Mouse (Mus musculus) lung, embryonic 16.5 days (tissue): ENCODE measurements around the gene Selenoo. TPM values are rescaled to one million over a fixed set of nuclear protein-coding genes. Genes with fewer than 3 reads are reported as not detected.
A peak's percentile ranks its signal among the peaks of the same experiment; 100 is the strongest.

Source experiments
- ATAC-seq: fragments of 200-750 bp; cut with Nextera tagmentation; 2 replicates; pipeline ENCODE4 v1.8.0; 2017; ENCODE audit warnings: low read depth, mild to moderate bottlenecking, moderate library complexity
- H3K27ac ChIP-seq: fragments of 300-500 bp; sonication (generic); 2 replicates; pipeline ENCODE4 v1.5.1; 2014; ENCODE audit warnings: mild to moderate bottlenecking, control low read depth, low read length
- H3K27me3 ChIP-seq: fragments of 300-500 bp; sonication (generic); 2 replicates; pipeline ENCODE4 v1.6.1; 2014; ENCODE audit warnings: low read depth, low read length, mixed read lengths; ENCODE audit not compliant: control insufficient read depth, insufficient read depth
- H3K36me3 ChIP-seq: fragments of 300-500 bp; sonication (generic); 2 replicates; pipeline ENCODE4 v1.6.1; 2014; ENCODE audit warnings: low read length; ENCODE audit not compliant: control insufficient read depth, insufficient read depth
- H3K4me1 ChIP-seq: fragments of 300-500 bp; sonication (generic); replicated peaks from 2 replicates; pipeline ENCODE4 v1.6.1; 2014; ENCODE audit warnings: low read length, mixed read lengths; ENCODE audit not compliant: control insufficient read depth, insufficient read depth
- H3K4me2 ChIP-seq: fragments of 300-500 bp; sonication (generic); 2 replicates; pipeline ENCODE4 v1.6.1; 2014; ENCODE audit warnings: low read depth, low read length, control low read depth
- H3K4me3 ChIP-seq: fragments of 300-500 bp; sonication (generic); 2 replicates; pipeline ENCODE4 v1.5.1; 2014; ENCODE audit warnings: mild to moderate bottlenecking, low read length, control low read depth
- H3K9ac ChIP-seq: fragments of 300-500 bp; sonication (generic); 2 replicates; pipeline ENCODE4 v1.6.1; 2014; ENCODE audit warnings: low read length, control low read depth
- H3K9me3 ChIP-seq: fragments of 300-500 bp; sonication (generic); 2 replicates; pipeline ENCODE4 v1.6.1; 2016; ENCODE audit warnings: low read length; ENCODE audit not compliant: control insufficient read depth
- WGBS: fragments of 180-500 bp; shearing (Covaris S2); extraction: QIAGEN DNeasy Blood & Tissue Kit; methylation state at CpG from one replicate; pipeline ENCODE4 v1.1.7; 2014; 5-methylcytosine and 5-hydroxymethylcytosine counted together
- polyA plus RNA-seq: library from polyadenylated mRNA; unstranded; fragments of >200 nt; fragmentation: Nextera tagmentation; extraction: Ambion mirVana; gene quantifications from 2 replicates; pipeline ENCODE4 v1.2.1, GENCODE M21; 2015

The Selenoo gene
- polyA plus RNA-seq, 1 experiment from 2014 or later = 16.4 TPM

GRCm38 (mm10) chr15:89061761-89062517 is 26.9 kb upstream of the Selenoo start:
- ATAC-seq = no peak
- H3K27ac ChIP-seq = no peak overlapping the region
- no peaks in the 10 kb centered on the region for H3K9me3 ChIP-seq
- H3K27me3 ChIP-seq = peaks cover 46% of the 10 kb centered on the region
- H3K9ac ChIP-seq = no peak overlapping the region
- H3K36me3 ChIP-seq = no peaks in the 10 kb centered on the region
- H3K4me2 ChIP-seq = no peak overlapping the region
- H3K4me3 ChIP-seq = no peak overlapping the region
- WGBS = 87% methylated on average over 6 of the region's 6 CpGs
- no peaks in the 10 kb centered on the region; the same call in 1 of the 2 replicates for H3K4me1 ChIP-seq

GRCm38 (mm10) chr15:89062518-89062910 is 26.4 kb upstream of the Selenoo start:
- WGBS = 82% methylated on average over 5 of the region's 5 CpGs
- H3K27me3 ChIP-seq = peaks cover 48% of the 10 kb centered on the region
- no peaks in the 10 kb centered on the region; the same call in 1 of the 2 replicates for H3K4me1 ChIP-seq

GRCm38 (mm10) chr15:89063001-89063400 is 25.9 kb upstream of the Selenoo start:
- WGBS = 54% methylated on average over 7 of the region's 7 CpGs
- H3K9ac ChIP-seq = no peak overlapping the region
- peaks cover 49% of the 10 kb centered on the region for H3K27me3 ChIP-seq
- no peaks in the 10 kb centered on the region; the same call in 1 of the 2 replicates for H3K4me1 ChIP-seq
- no peak for ATAC-seq
- no peaks in the 10 kb centered on the region for H3K9me3 ChIP-seq
- H3K27ac ChIP-seq = no peak overlapping the region
- H3K36me3 ChIP-seq = no peaks in the 10 kb centered on the region
- H3K4me2 ChIP-seq = no peak overlapping the region
- no peak overlapping the region for H3K4me3 ChIP-seq

More at GRCm38 (mm10) chr15:89062518-89062910, 26.4 kb upstream of the Selenoo start:
- no peak for ATAC-seq
- Histone ChIP-seq H3K4me2 (no peak overlapping the region), H3K9ac (no peak overlapping the region), H3K4me3 (no peak overlapping the region), H3K36me3 (no peaks in the 10 kb centered on the region), H3K9me3 (no peaks in the 10 kb centered on the region), H3K27ac (no peak overlapping the region)

GRCm38 (mm10) chr15:89063536-89063935 is 25.3 kb upstream of the Selenoo start:
- Histone ChIP-seq H3K27me3 (peaks cover 49% of the 10 kb centered on the region), H3K36me3 (no peaks in the 10 kb centered on the region), H3K9me3 (no peaks in the 10 kb centered on the region), H3K27ac (no peak overlapping the region), H3K4me3 (no peak overlapping the region), H3K4me2 (no peak overlapping the region), H3K4me1 (no peaks in the 10 kb centered on the region; the same call in 1 of the 2 replicates), H3K9ac (no peak overlapping the region)
- WGBS = 65% methylated on average over 6 of the region's 6 CpGs
- ATAC-seq = no peak

GRCm38 (mm10) chr15:89064891-89065290 is 24.0 kb upstream of the Selenoo start:
- H3K4me1 ChIP-seq = no peaks in the 10 kb centered on the region
- peaks cover 47% of the 10 kb centered on the region for H3K27me3 ChIP-seq
- no peak overlapping the region for H3K27ac ChIP-seq
- WGBS = 91% methylated on average over 5 of the region's 5 CpGs
- H3K9me3 ChIP-seq = no peaks in the 10 kb centered on the region
- no peaks in the 10 kb centered on the region for H3K36me3 ChIP-seq
- ATAC-seq = no peak
- no peak overlapping the region for H3K4me3 ChIP-seq
- H3K9ac ChIP-seq = no peak overlapping the region
- no peak overlapping the region for H3K4me2 ChIP-seq

- no peak overlapping the region for H3K9ac ChIP-seq
- H3K4me2 ChIP-seq = peak overlapping the region; percentile 45
- H3K27me3 ChIP-seq = peaks cover 29% of the 10 kb centered on the region
- H3K27ac ChIP-seq = no peak overlapping the region
- no peaks in the 10 kb centered on the region for H3K4me1 ChIP-seq
- 19% methylated on average over 35 of the region's 35 CpGs for WGBS
- no peaks in the 10 kb centered on the region for H3K36me3 ChIP-seq
- H3K4me3 ChIP-seq = peak overlapping the region; percentile 16
- no peak for ATAC-seq
- H3K9me3 ChIP-seq = no peaks in the 10 kb centered on the region
These were observed 21.3 kb upstream of the Selenoo start for GRCm38 (mm10) chr15:89067609-89068008.

GRCm38 (mm10) chr15:89068226-89068625 is 20.7 kb upstream of the Selenoo start:
- Histone ChIP-seq H3K4me2 (peak overlapping the region; percentile 45), H3K4me3 (peak overlapping the region; percentile 16), H3K9me3 (no peaks in the 10 kb centered on the region), H3K27ac (no peak overlapping the region), H3K4me1 (no peaks in the 10 kb centered on the region), H3K9ac (no peak overlapping the region), H3K27me3 (peaks cover 29% of the 10 kb centered on the region), H3K36me3 (no peaks in the 10 kb centered on the region)
- no peak for ATAC-seq
- WGBS = 17% methylated on average over 26 of the region's 26 CpGs

GRCm38 (mm10) chr15:89069336-89069840 is 19.5 kb upstream of the Selenoo start:
- Histone ChIP-seq H3K36me3 (no peaks in the 10 kb centered on the region), H3K27ac (no peak overlapping the region), H3K4me1 (peaks cover 3% of the 10 kb centered on the region; the same call in 1 of the 2 replicates), H3K9ac (no peak overlapping the region), H3K4me3 (no peak overlapping the region), H3K9me3 (no peaks in the 10 kb centered on the region), H3K27me3 (peaks cover 29% of the 10 kb centered on the region), H3K4me2 (no peak overlapping the region)
- no peak for ATAC-seq
- 63% methylated on average over 19 of the region's 19 CpGs for WGBS

GRCm38 (mm10) chr15:89070606-89071005 is 18.3 kb upstream of the Selenoo start:
- H3K4me2 ChIP-seq = no peak overlapping the region
- no peak overlapping the region for H3K27ac ChIP-seq
- H3K27me3 ChIP-seq = peaks cover 29% of the 10 kb centered on the region
- H3K9ac ChIP-seq = no peak overlapping the region
- no peaks in the 10 kb centered on the region for H3K36me3 ChIP-seq
- no peak overlapping the region for H3K4me3 ChIP-seq
- H3K4me1 ChIP-seq = peaks cover 14% of the 10 kb centered on the region; the same call in 1 of the 2 replicates
- no peak for ATAC-seq
- H3K9me3 ChIP-seq = no peaks in the 10 kb centered on the region
- WGBS = 59% methylated on average over 24 of the region's 24 CpGs
